Mouse (Mus musculus) kidney, adult 18-20 months (tissue): ENCODE measurements at regions not wholly inside any gene's neighbourhood (a gene's known extent, or its start where the extent isn't known, plus 50 kb on each side); places are given as distances from the start of the nearest gene placed in this dataset.

Experiments used
- DNase-seq: peaks from one replicate; pipeline ENCODE4 v3.0.0; 2021

- DNase-seq, result no peak
Measured at GRCm38 (mm10) chr14:99434645-99435044, 136.2 kb downstream of the Klf5 start.

- DNase-seq, result no peak
Measured at GRCm38 (mm10) chr14:99435512-99435911, 137.0 kb downstream of the Klf5 start.

- DNase-seq, result no peak
Measured at GRCm38 (mm10) chr14:99436051-99436450, 137.6 kb downstream of the Klf5 start.

- no peak for DNase-seq
Measured at GRCm38 (mm10) chr14:99449112-99449511, 150.6 kb downstream of the Klf5 start.

GRCm38 (mm10) chr14:99449870-99450269 is 151.4 kb downstream of the Klf5 start:
- no peak for DNase-seq

- DNase-seq, result no peak
Measured at GRCm38 (mm10) chr14:99451110-99451795, 152.8 kb downstream of the Klf5 start.

GRCm38 (mm10) chr14:99453916-99454315 is 155.4 kb downstream of the Klf5 start:
- DNase-seq, result no peak

- DNase-seq, result no peak
Measured at GRCm38 (mm10) chr14:99456555-99456954, 158.1 kb downstream of the Klf5 start.

GRCm38 (mm10) chr14:99457573-99457972 is 159.1 kb downstream of the Klf5 start:
- no peak for DNase-seq

GRCm38 (mm10) chr14:99472111-99472510 is 173.6 kb downstream of the Klf5 start:
- no peak for DNase-seq

GRCm38 (mm10) chr14:99475271-99475670 is 176.8 kb downstream of the Klf5 start:
- DNase-seq, result no peak

- DNase-seq, result no peak
Measured at GRCm38 (mm10) chr14:99480325-99481077, 182.0 kb downstream of the Klf5 start.

GRCm38 (mm10) chr14:99487981-99488380 is 189.5 kb downstream of the Klf5 start:
- peak; percentile 9 for DNase-seq

- no peak for DNase-seq
Measured at GRCm38 (mm10) chr14:99493197-99493596, 194.7 kb downstream of the Klf5 start.

- DNase-seq, result no peak
Measured at GRCm38 (mm10) chr14:99493659-99494058, 195.2 kb downstream of the Klf5 start.

- no peak for DNase-seq
Measured at GRCm38 (mm10) chr14:99499502-99500266, 201.2 kb downstream of the Klf5 start.

- no peak for DNase-seq
Measured at GRCm38 (mm10) chr14:99504909-99505308, 206.4 kb downstream of the Klf5 start.

GRCm38 (mm10) chr14:99509696-99510536 is 211.4 kb downstream of the Klf5 start:
- DNase-seq, result no peak

- DNase-seq, result no peak
Measured at GRCm38 (mm10) chr14:99515474-99515873, 217.0 kb downstream of the Klf5 start.

GRCm38 (mm10) chr14:99516703-99517102 is 218.2 kb downstream of the Klf5 start:
- no peak for DNase-seq

GRCm38 (mm10) chr14:99520343-99520742 is 221.9 kb downstream of the Klf5 start:
- no peak for DNase-seq

GRCm38 (mm10) chr14:99521954-99522523 is 223.5 kb downstream of the Klf5 start:
- DNase-seq, result no peak
